Mouse (Mus musculus): ENCODE results near the gene Ubn1. TPM values are rescaled to one million over a fixed set of nuclear protein-coding genes. Genes with fewer than 3 reads are reported as not detected.

Gene Ubn1
- 12.9 TPM for polyA plus RNA-seq (2012; fragmentation: generic; extraction: Trizol)

DNA sequence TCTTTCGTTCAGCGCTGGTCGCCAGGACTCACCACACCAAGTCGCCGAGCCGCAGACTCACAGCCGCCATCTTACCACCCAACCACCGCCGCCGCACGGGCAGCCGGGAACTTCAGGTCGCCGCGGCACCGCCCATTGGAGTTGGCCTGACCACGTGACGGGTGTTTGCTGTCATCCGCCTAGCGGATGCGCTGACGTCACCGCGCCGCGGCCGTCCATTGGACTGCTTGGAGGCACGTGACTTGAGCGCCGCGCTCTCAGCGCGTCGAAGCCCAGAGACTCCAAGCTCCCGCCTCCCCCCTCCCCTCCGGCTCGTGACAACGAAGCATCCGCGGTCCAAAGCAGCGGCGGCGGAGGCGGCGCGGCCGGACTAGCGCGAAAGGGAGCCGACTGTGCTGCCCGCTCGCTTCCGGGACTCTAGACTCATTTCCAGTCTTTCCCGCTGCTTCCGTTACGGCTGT, at the start of gene Ubn1, which contains the start of gene Glyr1:
TSS of gene Ubn1 (plus strand) at position 284 of the 461 bp plus-strand sequence.
TSS of gene Glyr1 (minus strand) at position 90 of the 461 bp plus-strand sequence.
- peak; percentile 98 for TF ChIP-seq USF1 (IDR thresholded peaks at IDR 0.05; ENCODE audit: low read depth)
- TF ChIP-seq MYOG (IDR thresholded peaks at IDR 0.05; ENCODE audit: control insufficient read depth in 1 of 3, insufficient read depth in 1 of 3, insufficient read length in 2 of 3, low read depth in 2 of 3) = no peak
- TF ChIP-seq TCF12 (IDR thresholded peaks at IDR 0.05; ENCODE audit: insufficient read depth, poor library complexity, severe bottlenecking) = no peak
- TF ChIP-seq E2F4 (IDR thresholded peaks at IDR 0.05; ENCODE audit: insufficient read depth) = no peak
- peak; percentile 92 for TF ChIP-seq POLR2A (IDR thresholded peaks at IDR 0.05; ENCODE audit: insufficient read length, low read depth)
- TF ChIP-seq MYOD1 (IDR thresholded peaks at IDR 0.05; ENCODE audit: control insufficient read depth in 1 of 3, insufficient read length in 2 of 3, low read depth in 2 of 3) = no peak
- TF ChIP-seq POLR2AphosphoS2 (IDR thresholded peaks at IDR 0.05; ENCODE audit: insufficient read length, low read depth) = peak; percentile 95
- TF ChIP-seq SRF (IDR thresholded peaks at IDR 0.05; ENCODE audit: control insufficient read depth, insufficient read length, low read depth) = no peak
- TF ChIP-seq REST (IDR thresholded peaks at IDR 0.05; ENCODE audit: insufficient read depth, insufficient read length) = peak; percentile 28
- peak within 1 kb of the TSS; percentile 93 for H3K4me2 ChIP-seq (ENCODE audit: low read depth)
- H3K36me3 ChIP-seq (ENCODE audit: control insufficient read depth, insufficient read depth) = peaks cover 16% of the 10 kb centered on the region

DNA sequence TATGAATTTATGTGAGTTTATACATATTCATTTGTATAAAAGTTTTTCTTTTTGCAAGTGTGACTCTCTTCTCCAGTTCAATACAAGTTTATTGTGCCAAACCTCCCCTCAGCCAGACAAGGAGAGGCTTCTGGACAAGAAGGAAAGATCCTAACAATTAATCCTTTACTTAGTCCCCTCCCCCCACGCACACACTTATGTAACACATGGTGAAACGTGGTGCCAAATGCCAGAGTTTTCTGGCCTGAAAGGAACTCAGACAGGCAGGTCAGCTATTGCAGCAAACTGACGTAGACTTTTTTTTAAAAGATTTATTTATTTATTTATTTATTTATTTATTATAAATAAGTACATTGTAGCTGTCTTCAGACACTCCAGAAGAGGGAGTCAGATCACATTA, 49.2 kb upstream of the Ubn1 start:
- Histone ChIP-seq H3K27me3 (ENCODE audit: control insufficient read depth, insufficient read depth, insufficient read length) (peaks cover 8% of the 10 kb centered on the region), H3K79me2 (ENCODE audit: control insufficient read depth, insufficient read depth) (no peaks in the 10 kb centered on the region), H3K4me3 (no peak overlapping the region), H3ac (ENCODE audit: control insufficient read depth, insufficient read length) (no peak overlapping the region), H3K36me3 (ENCODE audit: control insufficient read depth, insufficient read depth) (no peaks in the 10 kb centered on the region), H3K4me2 (ENCODE audit: low read depth) (no peak overlapping the region)
- TF ChIP-seq POLR2AphosphoS2 (IDR thresholded peaks at IDR 0.05; ENCODE audit: insufficient read length, low read depth) = no peak
- TF ChIP-seq TCF12 (IDR thresholded peaks at IDR 0.05; ENCODE audit: insufficient read depth, poor library complexity, severe bottlenecking) = no peak
- TF ChIP-seq USF1 (IDR thresholded peaks at IDR 0.05; ENCODE audit: low read depth) = no peak
- no peak for TF ChIP-seq POLR2A (IDR thresholded peaks at IDR 0.05; ENCODE audit: insufficient read length, low read depth)
- TF ChIP-seq CEBPB (IDR thresholded peaks at IDR 0.05; ENCODE audit: insufficient read depth, poor library complexity, severe bottlenecking) = no peak
- no peak for TF ChIP-seq TCF3 (IDR thresholded peaks at IDR 0.05; ENCODE audit: insufficient read length, low read depth)
- TF ChIP-seq MYOD1 (IDR thresholded peaks at IDR 0.05; ENCODE audit: control insufficient read depth in 1 of 3, insufficient read length in 2 of 3, low read depth in 2 of 3) = no peak
- no peak for TF ChIP-seq MYOG (IDR thresholded peaks at IDR 0.05; ENCODE audit: control insufficient read depth in 1 of 3, insufficient read depth in 1 of 3, insufficient read length in 2 of 3, low read depth in 2 of 3)

More for the DNA sequence above, at the start of gene Ubn1, which contains the start of gene Glyr1:
- Histone ChIP-seq H3K79me2 (ENCODE audit: control insufficient read depth, insufficient read depth) (peaks cover 52% of the 10 kb centered on the region), H3ac (ENCODE audit: control insufficient read depth, insufficient read length) (peak within 1 kb of the TSS; percentile 47), H3K27me3 (ENCODE audit: control insufficient read depth, insufficient read depth, insufficient read length) (no peaks in the 10 kb centered on the region), H3K4me3 (peak within 1 kb of the TSS; percentile 94)

DNA sequence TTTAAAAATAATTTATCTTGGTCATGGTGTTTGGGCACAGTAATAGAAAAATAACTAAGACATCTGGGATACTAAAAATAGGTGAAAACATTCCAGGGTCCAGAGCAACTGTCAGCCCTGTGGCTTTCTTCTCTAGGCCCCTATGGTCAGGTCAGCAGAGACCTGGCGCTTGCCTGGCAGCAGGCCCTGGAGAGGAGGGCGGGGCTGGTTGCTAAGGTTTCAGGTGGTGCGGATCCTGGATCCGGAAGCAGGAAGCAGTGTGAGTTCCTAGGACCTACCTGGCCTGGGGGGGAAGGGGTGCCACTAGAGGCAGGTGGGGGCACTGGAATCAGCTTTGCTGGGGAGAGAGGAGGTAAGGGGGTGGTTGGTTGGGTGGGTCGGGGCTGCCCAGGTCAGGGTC, 42.8 kb upstream of the Ubn1 start, which contains the start of gene Smim22:
TSS of gene Smim22 (plus strand) at position 222 of the 400 bp plus-strand sequence.
- Histone ChIP-seq H3K4me3 (no peak within 1 kb of the TSS), H3ac (ENCODE audit: control insufficient read depth, insufficient read length) (no peak within 1 kb of the TSS), H3K27me3 (ENCODE audit: control insufficient read depth, insufficient read depth, insufficient read length) (no peaks in the 10 kb centered on the region), H3K36me3 (ENCODE audit: control insufficient read depth, insufficient read depth) (no peaks in the 10 kb centered on the region), H3K79me2 (ENCODE audit: control insufficient read depth, insufficient read depth) (no peaks in the 10 kb centered on the region), H3K4me2 (ENCODE audit: low read depth) (no peak within 1 kb of the TSS)
- peak in 1 of 3 experiments; percentile 72 for TF ChIP-seq MYOG (IDR thresholded peaks at IDR 0.05; ENCODE audit: control insufficient read depth in 1 of 3, insufficient read depth in 1 of 3, insufficient read length in 2 of 3, low read depth in 2 of 3)
- no peak for TF ChIP-seq E2F4 (IDR thresholded peaks at IDR 0.05; ENCODE audit: insufficient read depth)
- peak in 1 of 3 experiments; percentile 8 for TF ChIP-seq MYOD1 (IDR thresholded peaks at IDR 0.05; ENCODE audit: control insufficient read depth in 1 of 3, insufficient read length in 2 of 3, low read depth in 2 of 3)

DNA sequence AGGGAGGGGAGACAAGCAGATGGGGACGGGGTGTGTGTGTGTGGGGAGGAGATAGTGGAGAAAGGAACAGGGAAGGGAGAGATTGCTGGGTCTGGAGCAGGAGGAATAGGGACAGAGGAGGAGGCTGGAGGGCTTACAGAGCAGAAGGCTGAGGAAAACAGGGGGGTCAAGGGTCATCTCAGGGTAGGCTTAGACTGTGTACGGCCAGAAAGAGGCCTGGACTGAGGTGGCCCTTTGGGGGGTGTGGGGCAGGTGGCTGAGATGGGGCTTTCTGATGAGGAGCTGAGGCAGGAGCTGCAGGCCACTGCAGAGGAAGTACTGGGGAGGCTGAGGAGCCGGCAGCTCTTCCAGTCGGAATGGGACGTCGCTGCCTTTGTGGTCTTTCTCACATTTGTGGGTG, 42.4 kb upstream of the Ubn1 start:
- Histone ChIP-seq H3K79me2 (ENCODE audit: control insufficient read depth, insufficient read depth) (no peaks in the 10 kb centered on the region), H3K27me3 (ENCODE audit: control insufficient read depth, insufficient read depth, insufficient read length) (no peaks in the 10 kb centered on the region), H3K36me3 (ENCODE audit: control insufficient read depth, insufficient read depth) (no peaks in the 10 kb centered on the region), H3ac (ENCODE audit: control insufficient read depth, insufficient read length) (no peak overlapping the region), H3K4me3 (no peak overlapping the region), H3K4me2 (ENCODE audit: low read depth) (no peak overlapping the region)
- TF ChIP-seq POLR2AphosphoS2 (IDR thresholded peaks at IDR 0.05; ENCODE audit: insufficient read length, low read depth) (no peak), USF1 (IDR thresholded peaks at IDR 0.05; ENCODE audit: low read depth) (no peak), MYOD1 (IDR thresholded peaks at IDR 0.05; ENCODE audit: control insufficient read depth in 1 of 3, insufficient read length in 2 of 3, low read depth in 2 of 3) (no peak), SRF (IDR thresholded peaks at IDR 0.05; ENCODE audit: control insufficient read depth, insufficient read length, low read depth) (no peak), TCF3 (IDR thresholded peaks at IDR 0.05; ENCODE audit: insufficient read length, low read depth) (no peak), MAX (IDR thresholded peaks at IDR 0.05; ENCODE audit: low read depth) (no peak), CEBPB (IDR thresholded peaks at IDR 0.05; ENCODE audit: insufficient read depth, poor library complexity, severe bottlenecking) (no peak), E2F4 (IDR thresholded peaks at IDR 0.05; ENCODE audit: insufficient read depth) (no peak), TCF12 (IDR thresholded peaks at IDR 0.05; ENCODE audit: insufficient read depth, poor library complexity, severe bottlenecking) (no peak), MYOG (IDR thresholded peaks at IDR 0.05; ENCODE audit: control insufficient read depth in 1 of 3, insufficient read depth in 1 of 3, insufficient read length in 2 of 3, low read depth in 2 of 3) (no peak), REST (IDR thresholded peaks at IDR 0.05; ENCODE audit: insufficient read depth, insufficient read length) (no peak), POLR2A (IDR thresholded peaks at IDR 0.05; ENCODE audit: insufficient read length, low read depth) (no peak)

DNA sequence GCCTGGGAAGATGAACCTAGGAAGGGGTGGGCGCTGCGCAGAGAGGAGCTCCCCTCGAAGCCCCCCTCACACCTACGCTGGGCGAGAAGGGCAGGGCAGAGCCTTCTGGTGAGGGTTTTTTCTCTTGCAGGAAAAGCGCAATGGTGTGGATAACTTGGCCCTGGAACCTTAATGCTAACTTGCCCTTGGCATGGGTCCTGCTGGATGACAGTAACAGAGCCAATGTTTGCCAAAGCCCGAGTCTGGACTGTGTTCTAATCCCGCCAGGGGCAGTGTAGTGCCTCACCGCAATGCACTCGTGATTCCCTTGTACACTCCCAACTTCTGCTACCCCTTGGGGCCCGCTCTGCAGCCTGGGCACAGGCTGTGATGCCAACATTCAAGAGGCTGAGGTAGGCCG, 41.8 kb upstream of the Ubn1 start:
- no peak overlapping the region for H3K4me2 ChIP-seq (ENCODE audit: low read depth)
- H3K27me3 ChIP-seq (ENCODE audit: control insufficient read depth, insufficient read depth, insufficient read length) = no peaks in the 10 kb centered on the region
- H3K36me3 ChIP-seq (ENCODE audit: control insufficient read depth, insufficient read depth) = no peaks in the 10 kb centered on the region
- H3K4me3 ChIP-seq = no peak overlapping the region
- no peaks in the 10 kb centered on the region for H3K79me2 ChIP-seq (ENCODE audit: control insufficient read depth, insufficient read depth)
- no peak overlapping the region for H3ac ChIP-seq (ENCODE audit: control insufficient read depth, insufficient read length)
- no peak for TF ChIP-seq POLR2A (IDR thresholded peaks at IDR 0.05; ENCODE audit: insufficient read length, low read depth)
- TF ChIP-seq E2F4 (IDR thresholded peaks at IDR 0.05; ENCODE audit: insufficient read depth) = no peak
- TF ChIP-seq TCF3 (IDR thresholded peaks at IDR 0.05; ENCODE audit: insufficient read length, low read depth) = no peak
- TF ChIP-seq MAX (IDR thresholded peaks at IDR 0.05; ENCODE audit: low read depth) = no peak
- TF ChIP-seq MYOG (IDR thresholded peaks at IDR 0.05; ENCODE audit: control insufficient read depth in 1 of 3, insufficient read depth in 1 of 3, insufficient read length in 2 of 3, low read depth in 2 of 3) = no peak
- TF ChIP-seq POLR2AphosphoS2 (IDR thresholded peaks at IDR 0.05; ENCODE audit: insufficient read length, low read depth) = no peak
- TF ChIP-seq USF1 (IDR thresholded peaks at IDR 0.05; ENCODE audit: low read depth) = no peak
- TF ChIP-seq MYOD1 (IDR thresholded peaks at IDR 0.05; ENCODE audit: control insufficient read depth in 1 of 3, insufficient read length in 2 of 3, low read depth in 2 of 3) = no peak
- TF ChIP-seq CEBPB (IDR thresholded peaks at IDR 0.05; ENCODE audit: insufficient read depth, poor library complexity, severe bottlenecking) = no peak
- TF ChIP-seq TCF12 (IDR thresholded peaks at IDR 0.05; ENCODE audit: insufficient read depth, poor library complexity, severe bottlenecking) = no peak
- TF ChIP-seq REST (IDR thresholded peaks at IDR 0.05; ENCODE audit: insufficient read depth, insufficient read length) = no peak
- no peak for TF ChIP-seq SRF (IDR thresholded peaks at IDR 0.05; ENCODE audit: control insufficient read depth, insufficient read length, low read depth)

All from myocyte (in vitro differentiated cells).